Mouse (Mus musculus) midbrain, embryonic 14.5 days (tissue): ENCODE results near the gene Cyfip1. TPM values are rescaled to one million over a fixed set of nuclear protein-coding genes. Genes with fewer than 3 reads are reported as not detected.
A peak's percentile ranks its signal among the peaks of the same experiment; 100 is the strongest.

Experiments
- ATAC-seq: fragments of 200-750 bp; cut with Nextera tagmentation; 2 replicates; pipeline ENCODE4 v1.8.0; 2017; ENCODE audit warnings: moderate number of reproducible peaks, moderate library complexity; ENCODE audit not compliant: low FRiP score, low TSS enrichment
- DNase-seq: peaks from one replicate; pipeline ENCODE4 v3.0.0-alpha.2; 2015
- H3K27ac ChIP-seq: fragments of 300-500 bp; sonication (generic); replicated peaks from 2 replicates; pipeline ENCODE4 v1.5.1; 2014; ENCODE audit warnings: mild to moderate bottlenecking, low read depth, low read length, moderate library complexity
- H3K27me3 ChIP-seq: fragments of 300-500 bp; sonication (generic); 2 replicates; pipeline ENCODE4 v1.6.1; 2014; ENCODE audit warnings: low read length, control low read depth, mixed read lengths; ENCODE audit not compliant: control insufficient read depth, insufficient read depth
- H3K36me3 ChIP-seq: fragments of 300-500 bp; sonication (generic); 2 replicates; pipeline ENCODE4 v1.6.1; 2014; ENCODE audit warnings: low read length, control low read depth; ENCODE audit not compliant: control insufficient read depth, insufficient read depth
- H3K4me1 ChIP-seq: fragments of 300-500 bp; sonication (generic); 2 replicates; pipeline ENCODE4 v1.6.1; 2014; ENCODE audit warnings: mild to moderate bottlenecking, antibody characterized with exemption, low read length, control low read depth; ENCODE audit not compliant: control insufficient read depth, insufficient read depth
- H3K4me2 ChIP-seq: fragments of 300-500 bp; sonication (generic); 2 replicates; pipeline ENCODE4 v1.6.1; 2014; ENCODE audit warnings: mild to moderate bottlenecking, low read length, moderate library complexity
- H3K4me3 ChIP-seq: fragments of 300-500 bp; sonication (generic); replicated peaks from 2 replicates; pipeline ENCODE4 v1.5.1; 2014; ENCODE audit warnings: low read depth, low read length
- H3K9ac ChIP-seq: fragments of 300-500 bp; sonication (generic); replicated peaks from 2 replicates; pipeline ENCODE4 v1.6.1; 2014; ENCODE audit warnings: mild to moderate bottlenecking, low read length, moderate library complexity
- H3K9me3 ChIP-seq: fragments of 300-500 bp; sonication (generic); 2 replicates; pipeline ENCODE4 v1.6.1; 2016; ENCODE audit warnings: low read length, control low read depth, mixed read lengths; ENCODE audit not compliant: control insufficient read depth
- WGBS: fragments of 180-500 bp; shearing (Covaris S2); extraction: QIAGEN DNeasy Blood & Tissue Kit; methylation state at CpG from one replicate; pipeline ENCODE4 v1.1.7; 2014; 5-methylcytosine and 5-hydroxymethylcytosine counted together
- polyA plus RNA-seq: library from polyadenylated mRNA; unstranded; fragments of >200 nt; fragmentation: Nextera tagmentation; extraction: Ambion mirVana; gene quantifications from 2 replicates; pipeline ENCODE4 v1.2.1, GENCODE M21; 2014

Gene Cyfip1
- polyA plus RNA-seq, 1 experiment from 2014 or later: 55.1 TPM

DNA sequence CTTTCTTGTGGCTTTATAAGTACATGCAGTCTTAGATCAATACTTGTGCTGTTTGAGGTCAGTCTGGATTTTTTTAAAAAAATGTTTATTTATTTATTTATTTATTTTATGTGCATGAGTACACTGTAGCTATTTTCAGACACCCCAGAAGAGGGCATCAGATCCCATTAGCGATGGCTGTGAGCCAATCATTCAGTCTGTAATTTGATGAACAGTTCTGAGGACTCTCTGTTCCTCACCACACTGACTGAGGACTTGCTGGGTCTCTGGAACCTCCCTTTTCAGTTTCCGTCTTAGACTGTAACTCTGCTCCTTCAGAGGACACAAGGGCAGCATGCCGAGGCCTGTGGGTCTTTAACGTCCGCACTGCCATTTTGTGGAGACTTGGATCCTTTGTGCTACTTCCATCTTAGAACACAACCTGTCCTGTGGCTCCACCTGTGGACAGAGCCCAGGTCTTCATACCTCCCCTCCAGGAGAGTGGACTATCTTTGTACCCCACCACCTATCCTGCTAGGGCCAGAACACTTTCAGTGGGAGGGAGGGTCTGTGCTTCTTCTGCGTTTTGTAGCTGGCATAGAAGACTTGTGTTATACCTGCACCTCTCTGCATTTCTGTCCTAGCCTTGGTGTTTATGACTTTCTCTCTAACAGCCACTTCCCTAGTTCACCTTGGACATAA, 28.9 kb downstream of the Cyfip1 start:
- no peak for ATAC-seq
- WGBS: 93% methylated on average over 6 of the region's 6 CpGs
- Histone ChIP-seq H3K9me3 (no peaks in the 10 kb centered on the region), H3K27ac (no peak overlapping the region), H3K4me1 (0 out of 2 replicates have a peak, but pooled peaks cover 4% of the 10 kb centered on the region), H3K4me2 (no peak overlapping the region), H3K36me3 (peaks cover 27% of the 10 kb centered on the region), H3K27me3 (no peaks in the 10 kb centered on the region), H3K9ac (no peak overlapping the region), H3K4me3 (no peak overlapping the region)
- DNase-seq: peak; percentile 15

DNA sequence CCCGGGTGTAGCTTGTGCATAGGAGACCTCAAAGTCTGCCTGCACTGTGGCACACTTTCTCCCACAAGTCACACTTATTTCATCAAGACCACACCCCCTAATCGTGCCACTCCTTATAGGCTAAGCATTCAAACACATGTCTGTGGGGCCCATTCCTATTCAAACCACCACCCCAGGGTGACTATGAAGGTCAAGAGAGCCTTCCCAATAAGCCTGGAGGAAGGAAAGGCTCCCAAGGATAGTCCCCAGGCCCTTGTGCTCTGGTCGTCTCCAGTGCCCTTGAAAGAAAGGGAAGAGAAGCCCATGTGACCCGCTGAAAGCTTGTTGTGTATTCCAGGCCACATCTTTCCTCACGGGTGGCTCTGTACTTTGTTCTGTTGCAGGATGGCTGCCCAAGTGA, 29.9 kb downstream of the Cyfip1 start:
- DNase-seq (no peak), ATAC-seq (no peak)
- no peak overlapping the region for H3K4me3 ChIP-seq
- no peak overlapping the region for H3K9ac ChIP-seq
- no peaks in the 10 kb centered on the region for H3K9me3 ChIP-seq
- peaks cover 36% of the 10 kb centered on the region for H3K36me3 ChIP-seq
- no peak overlapping the region for H3K27ac ChIP-seq
- 60% methylated on average over 5 of the region's 5 CpGs for WGBS
- no peak overlapping the region for H3K4me2 ChIP-seq
- H3K27me3 ChIP-seq: no peaks in the 10 kb centered on the region
- no peaks in the 10 kb centered on the region for H3K4me1 ChIP-seq

DNA sequence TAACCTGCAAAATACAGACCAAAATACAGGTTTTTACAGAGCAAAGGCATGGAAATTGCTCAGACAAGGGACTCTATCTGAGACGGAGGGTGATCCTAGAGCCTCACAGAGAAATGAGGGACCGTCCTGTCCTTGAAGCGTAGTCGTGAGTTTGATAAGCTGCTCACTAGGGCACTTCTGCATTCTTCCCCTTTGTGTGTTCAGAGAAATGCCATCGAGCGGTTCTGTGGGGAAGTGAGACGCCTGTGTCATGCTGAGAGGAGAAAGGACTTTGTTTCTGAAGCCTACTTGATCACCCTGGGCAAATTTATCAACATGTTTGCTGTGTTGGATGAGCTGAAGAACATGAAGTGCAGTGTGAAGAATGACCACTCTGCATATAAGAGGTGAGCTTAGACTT, 33.2 kb downstream of the Cyfip1 start:
- WGBS: 86% methylated on average over 7 of the region's 7 CpGs
- Histone ChIP-seq H3K9me3 (no peaks in the 10 kb centered on the region), H3K4me3 (no peak overlapping the region), H3K27me3 (no peaks in the 10 kb centered on the region), H3K36me3 (peaks cover 59% of the 10 kb centered on the region), H3K4me1 (no peaks in the 10 kb centered on the region), H3K4me2 (no peak overlapping the region), H3K27ac (no peak overlapping the region), H3K9ac (no peak overlapping the region)
- ATAC-seq (no peak), DNase-seq (no peak)

DNA sequence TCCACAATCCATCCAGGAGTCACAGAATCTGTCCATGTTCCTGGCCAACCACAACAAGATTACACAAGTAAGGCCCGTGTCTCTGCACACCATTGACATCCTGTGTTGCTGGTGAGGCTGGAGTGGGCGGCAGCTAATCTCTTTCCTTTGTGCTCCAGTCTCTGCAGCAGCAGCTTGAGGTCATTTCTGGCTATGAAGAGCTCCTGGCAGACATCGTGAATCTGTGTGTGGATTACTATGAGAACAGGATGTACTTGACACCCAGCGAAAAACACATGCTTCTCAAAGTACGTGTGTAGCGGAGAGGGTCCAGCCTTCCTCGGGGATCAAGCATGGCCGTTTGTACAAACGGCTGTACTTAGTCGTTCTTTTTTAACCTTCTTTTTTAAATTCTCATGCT, 36.2 kb downstream of the Cyfip1 start:
- WGBS: 92% methylated on average over 10 of the region's 10 CpGs

DNA sequence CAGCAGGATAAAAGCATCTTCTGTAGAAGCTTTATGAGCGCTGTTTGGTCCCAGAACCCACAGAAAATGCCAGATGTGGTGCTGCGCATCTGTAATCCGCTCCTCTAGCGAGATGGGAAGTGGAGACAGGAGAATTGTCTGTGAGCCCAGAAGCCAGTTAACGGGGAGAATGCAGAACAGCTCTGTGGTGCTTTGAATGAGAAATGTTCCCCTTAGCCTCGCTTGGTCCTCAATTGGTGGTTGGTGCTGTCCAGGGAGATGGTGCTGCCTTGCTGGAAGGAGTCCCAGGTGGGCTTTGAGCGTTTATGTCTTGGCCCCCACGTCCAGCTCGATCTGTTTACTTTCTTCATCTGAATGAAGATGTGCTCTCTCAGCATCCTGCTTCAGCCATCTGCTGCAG, 39.3 kb downstream of the Cyfip1 start:
- Histone ChIP-seq H3K9me3 (no peaks in the 10 kb centered on the region), H3K4me3 (no peak overlapping the region), H3K27me3 (no peaks in the 10 kb centered on the region), H3K4me2 (no peak overlapping the region), H3K36me3 (peaks cover 43% of the 10 kb centered on the region), H3K9ac (no peak overlapping the region), H3K4me1 (no peaks in the 10 kb centered on the region), H3K27ac (no peak overlapping the region)
- 91% methylated on average over 9 of the region's 9 CpGs for WGBS
- ATAC-seq (no peak), DNase-seq (no peak)

More for the DNA sequence above, 36.2 kb downstream of the Cyfip1 start:
- ATAC-seq (no peak), DNase-seq (no peak)
- H3K27me3 ChIP-seq: no peaks in the 10 kb centered on the region
- H3K27ac ChIP-seq: no peak overlapping the region
- H3K36me3 ChIP-seq: peaks cover 73% of the 10 kb centered on the region
- no peak overlapping the region for H3K9ac ChIP-seq
- H3K4me2 ChIP-seq: no peak overlapping the region
- no peak overlapping the region for H3K4me3 ChIP-seq
- no peaks in the 10 kb centered on the region for H3K9me3 ChIP-seq
- no peaks in the 10 kb centered on the region for H3K4me1 ChIP-seq

DNA sequence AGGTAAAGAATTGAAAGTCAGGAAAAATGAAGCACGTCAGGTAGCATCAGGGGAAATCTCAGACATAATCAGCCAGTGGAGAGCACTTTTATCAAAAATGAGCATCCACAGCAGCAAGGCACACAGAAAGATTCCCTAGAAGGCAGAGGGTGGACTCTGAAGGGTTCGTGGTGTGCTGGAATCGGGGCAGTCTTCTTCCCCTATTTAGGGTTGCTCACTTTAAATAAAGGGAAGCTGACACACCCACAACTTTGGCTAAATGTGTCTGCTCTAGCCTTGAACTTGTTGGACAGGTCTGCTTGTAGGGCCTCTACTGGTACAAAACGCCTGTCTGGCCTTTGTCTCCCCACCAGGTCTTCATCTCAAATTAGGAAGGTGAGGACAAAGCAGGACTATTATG, 47.1 kb downstream of the Cyfip1 start:
- no peaks in the 10 kb centered on the region for H3K9me3 ChIP-seq
- peaks cover 46% of the 10 kb centered on the region for H3K36me3 ChIP-seq
- WGBS: 94% methylated on average over 4 of the region's 4 CpGs

DNA sequence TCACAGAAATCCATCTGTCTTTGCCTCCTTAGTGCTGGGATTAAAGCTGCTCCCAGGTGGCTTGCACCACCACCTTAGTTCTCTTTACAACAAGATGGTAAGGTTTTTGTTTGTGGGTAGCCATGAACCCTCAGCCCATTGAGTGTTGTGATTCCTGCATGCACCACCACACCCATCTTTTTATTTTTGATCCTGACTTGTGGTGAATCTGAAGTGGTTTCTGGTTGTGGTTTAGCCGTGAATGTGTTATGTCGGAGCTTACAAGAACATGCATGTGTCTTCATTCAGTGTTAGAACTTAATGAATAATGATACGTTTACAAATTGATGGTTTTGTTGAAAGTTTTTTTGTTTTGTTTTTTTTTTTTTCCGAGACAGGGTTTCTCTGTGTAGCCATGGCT, 48.5 kb downstream of the Cyfip1 start:
- no peak overlapping the region for H3K27ac ChIP-seq
- no peak for ATAC-seq
- WGBS: 94% methylated on average over 4 of the region's 4 CpGs
- H3K9ac ChIP-seq: no peak overlapping the region
- peaks cover 54% of the 10 kb centered on the region for H3K36me3 ChIP-seq
- DNase-seq: no peak
- no peak overlapping the region for H3K4me2 ChIP-seq
- no peak overlapping the region for H3K4me3 ChIP-seq
- H3K4me1 ChIP-seq: no peaks in the 10 kb centered on the region
- no peaks in the 10 kb centered on the region for H3K9me3 ChIP-seq
- no peaks in the 10 kb centered on the region for H3K27me3 ChIP-seq

More for the DNA sequence above, 47.1 kb downstream of the Cyfip1 start:
- Histone ChIP-seq H3K4me3 (no peak overlapping the region), H3K27ac (no peak overlapping the region), H3K9ac (no peak overlapping the region), H3K4me2 (no peak overlapping the region), H3K27me3 (no peaks in the 10 kb centered on the region), H3K4me1 (no peaks in the 10 kb centered on the region)
- ATAC-seq (no peak), DNase-seq (no peak)

DNA sequence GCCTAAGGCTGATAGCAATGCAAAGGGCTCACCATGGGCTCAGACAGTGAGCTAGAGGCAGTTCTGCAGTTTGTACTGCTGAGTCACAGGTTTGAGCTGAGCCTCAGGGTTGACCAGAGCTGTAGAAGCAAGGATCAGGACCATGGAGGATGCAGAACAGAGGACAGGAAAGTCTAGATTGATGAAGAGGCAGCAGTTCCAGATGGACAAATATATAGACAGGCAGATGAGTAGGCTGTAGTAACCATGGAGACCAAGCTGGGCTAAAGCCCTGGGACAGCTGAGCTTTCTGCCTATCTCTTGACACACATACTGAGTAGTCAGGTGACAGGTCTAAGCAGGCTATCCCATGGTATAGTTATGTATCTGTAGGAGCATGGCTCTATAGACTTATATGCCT, 49.2 kb downstream of the Cyfip1 start:
- H3K27ac ChIP-seq: no peak overlapping the region
- H3K36me3 ChIP-seq: peaks cover 61% of the 10 kb centered on the region
- no peaks in the 10 kb centered on the region for H3K9me3 ChIP-seq
- no peak overlapping the region for H3K4me2 ChIP-seq
- H3K4me3 ChIP-seq: no peak overlapping the region
- H3K4me1 ChIP-seq: no peaks in the 10 kb centered on the region
- H3K27me3 ChIP-seq: no peaks in the 10 kb centered on the region
- H3K9ac ChIP-seq: no peak overlapping the region
- no peak for DNase-seq
- no peak for ATAC-seq

DNA sequence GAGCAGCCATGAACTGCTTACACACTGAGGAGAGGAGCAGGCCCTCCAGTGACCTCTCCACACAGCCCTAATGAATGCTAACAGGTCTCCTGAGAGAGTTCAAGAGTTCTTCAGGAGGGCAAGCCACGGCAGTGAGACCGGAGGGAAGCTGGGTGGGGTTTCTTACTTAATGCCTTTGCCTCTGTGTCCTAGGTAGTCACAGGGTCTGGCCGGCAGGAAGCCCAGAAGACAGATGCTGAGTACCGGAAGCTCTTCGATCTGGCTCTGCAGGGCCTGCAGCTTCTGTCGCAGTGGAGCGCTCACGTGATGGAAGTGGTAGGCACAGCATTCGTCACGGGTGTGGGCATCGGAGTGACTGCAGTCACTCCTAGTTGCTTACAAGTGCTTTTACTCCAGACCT, 50.3 kb downstream of the Cyfip1 start:
- DNase-seq (no peak), ATAC-seq (no peak)
- Histone ChIP-seq H3K9me3 (no peaks in the 10 kb centered on the region), H3K36me3 (peaks cover 66% of the 10 kb centered on the region), H3K27ac (no peak overlapping the region), H3K4me2 (no peak overlapping the region), H3K4me1 (no peaks in the 10 kb centered on the region), H3K27me3 (no peaks in the 10 kb centered on the region), H3K4me3 (no peak overlapping the region), H3K9ac (no peak overlapping the region)
- 88% methylated on average over 11 of the region's 11 CpGs for WGBS
